Mouse (Mus musculus) heart, embryonic 16.5 days (tissue): Measurements from ENCODE around the gene Coq10a. TPM values are rescaled to one million over a fixed set of nuclear protein-coding genes. Genes with fewer than 3 reads are reported as not detected.

Experiments
- ATAC-seq: fragments of 200-750 bp; cut with Nextera tagmentation; replicated peaks from 2 replicates; pipeline ENCODE4 v1.8.0; 2017; ENCODE audit warnings: moderate number of reproducible peaks; ENCODE audit not compliant: insufficient read depth, low FRiP score; ENCODE audit errors: extremely low read depth
- H3K27ac ChIP-seq: fragments of 300-500 bp; sonication (generic); 2 replicates; pipeline ENCODE4 v1.5.1; 2014; ENCODE audit warnings: mild to moderate bottlenecking, low read length, control low read depth, moderate library complexity
- H3K27me3 ChIP-seq: fragments of 300-500 bp; sonication (generic); 2 replicates; pipeline ENCODE4 v1.6.1; 2014; ENCODE audit warnings: low read length, mixed read lengths; ENCODE audit not compliant: control insufficient read depth, insufficient read depth
- H3K36me3 ChIP-seq: fragments of 300-500 bp; sonication (generic); 2 replicates; pipeline ENCODE4 v1.6.1; 2014; ENCODE audit not compliant: control insufficient read depth, insufficient read depth
- H3K4me1 ChIP-seq: fragments of 300-500 bp; sonication (generic); 2 replicates; pipeline ENCODE4 v1.6.1; 2014; ENCODE audit warnings: low read length, mixed read lengths; ENCODE audit not compliant: control insufficient read depth, insufficient read depth
- H3K4me2 ChIP-seq: fragments of 300-500 bp; sonication (generic); 2 replicates; pipeline ENCODE4 v1.6.1; 2014; ENCODE audit warnings: low read depth, mild to moderate bottlenecking, control low read depth, low read length
- H3K4me3 ChIP-seq: fragments of 300-500 bp; sonication (generic); 2 replicates; pipeline ENCODE4 v1.5.1; 2014; ENCODE audit warnings: mild to moderate bottlenecking, control low read depth, low read length
- H3K9ac ChIP-seq: fragments of 300-500 bp; sonication (generic); 2 replicates; pipeline ENCODE4 v1.6.1; 2014; ENCODE audit warnings: low read length, control low read depth
- H3K9me3 ChIP-seq: fragments of 300-500 bp; sonication (generic); replicated peaks from 2 replicates; pipeline ENCODE4 v1.6.1; 2016; ENCODE audit warnings: low read length; ENCODE audit not compliant: control insufficient read depth
- WGBS: fragments of 180-500 bp; shearing (Covaris S2); extraction: QIAGEN DNeasy Blood & Tissue Kit; methylation state at CpG from one replicate; pipeline ENCODE4 v1.1.7; 2014; 5-methylcytosine and 5-hydroxymethylcytosine counted together
- polyA plus RNA-seq: library from polyadenylated mRNA; unstranded; fragments of >200 nt; fragmentation: Nextera tagmentation; extraction: Ambion mirVana; gene quantifications from 2 replicates; pipeline ENCODE4 v1.2.1, GENCODE M21; 2015

The Coq10a gene
- polyA plus RNA-seq, 1 experiment from 2014 or later, result 13.4 TPM

GRCm38 (mm10) chr10:128370021-128370420 is 1.2 kb upstream of the Coq10a start:
- WGBS, result 67% methylated on average over 5 of the region's 6 CpGs
- H3K27ac ChIP-seq, result no peak overlapping the region
- peaks cover 1% of the 10 kb centered on the region; the same call in 1 of the 2 replicates for H3K36me3 ChIP-seq
- no peak overlapping the region for H3K4me3 ChIP-seq
- no peak for ATAC-seq
- H3K4me1 ChIP-seq, result peaks cover 18% of the 10 kb centered on the region
- H3K4me2 ChIP-seq, result no peak overlapping the region
- no peaks in the 10 kb centered on the region for H3K27me3 ChIP-seq
- H3K9me3 ChIP-seq, result peaks cover 4% of the 10 kb centered on the region
- H3K9ac ChIP-seq, result no peak overlapping the region

GRCm38 (mm10) chr10:128369599-128369998 is 802 bp upstream of the Coq10a start:
- Histone ChIP-seq H3K9ac (peak overlapping the region; percentile 85), H3K27me3 (no peaks in the 10 kb centered on the region), H3K4me1 (peaks cover 18% of the 10 kb centered on the region), H3K27ac (peak overlapping the region; percentile 95), H3K4me3 (peak overlapping the region; percentile 85), H3K4me2 (peak overlapping the region; percentile 97), H3K36me3 (peaks cover 4% of the 10 kb centered on the region; the same call in 1 of the 2 replicates), H3K9me3 (peaks cover 4% of the 10 kb centered on the region)
- no peak for ATAC-seq
- 78% methylated on average over 6 of the region's 6 CpGs for WGBS

- WGBS, result 6% methylated on average over 9 of the region's 9 CpGs
- Histone ChIP-seq H3K27me3 (no peaks in the 10 kb centered on the region), H3K4me3 (peak overlapping the region; percentile 85), H3K9ac (peak overlapping the region; percentile 85), H3K4me1 (peaks cover 18% of the 10 kb centered on the region), H3K9me3 (peaks cover under 1% of the 10 kb centered on the region), H3K36me3 (peaks cover 5% of the 10 kb centered on the region; the same call in 1 of the 2 replicates), H3K27ac (peak overlapping the region; percentile 95), H3K4me2 (peak overlapping the region; percentile 97)
- ATAC-seq, result no peak
These were observed 384 bp upstream of the Coq10a start for GRCm38 (mm10) chr10:128369218-128369543.

GRCm38 (mm10) chr10:128367899-128368401 is 847 bp downstream of the Coq10a start:
- WGBS, result 14% methylated on average over 19 of the region's 19 CpGs
- no peak for ATAC-seq
- Histone ChIP-seq H3K36me3 (peaks cover 14% of the 10 kb centered on the region; the same call in 1 of the 2 replicates), H3K4me2 (peak overlapping the region; percentile 97), H3K4me3 (peak overlapping the region; percentile 85), H3K4me1 (peaks cover 16% of the 10 kb centered on the region), H3K9ac (peak overlapping the region; percentile 85), H3K9me3 (no peaks in the 10 kb centered on the region), H3K27me3 (no peaks in the 10 kb centered on the region), H3K27ac (peak overlapping the region; percentile 95)

GRCm38 (mm10) chr10:128362568-128362967 is 6.2 kb downstream of the Coq10a start:
- Histone ChIP-seq H3K27me3 (no peaks in the 10 kb centered on the region), H3K4me1 (peaks cover 3% of the 10 kb centered on the region), H3K36me3 (peaks cover 50% of the 10 kb centered on the region), H3K9ac (no peak overlapping the region), H3K27ac (no peak overlapping the region), H3K4me2 (no peak overlapping the region), H3K4me3 (no peak overlapping the region), H3K9me3 (no peaks in the 10 kb centered on the region)
- 53% methylated on average over 3 of the region's 3 CpGs for WGBS
- ATAC-seq, result no peak

- Histone ChIP-seq H3K27ac (0 out of 2 replicates have a peak overlapping the region, but pooled peaks have one; percentile 7), H3K27me3 (no peaks in the 10 kb centered on the region), H3K9me3 (no peaks in the 10 kb centered on the region), H3K4me2 (no peak overlapping the region), H3K4me1 (no peaks in the 10 kb centered on the region), H3K9ac (no peak overlapping the region), H3K4me3 (no peak overlapping the region), H3K36me3 (peaks cover 50% of the 10 kb centered on the region)
- ATAC-seq, result no peak
- 69% methylated on average over 6 of the region's 6 CpGs for WGBS
These were observed 7.0 kb downstream of the Coq10a start for GRCm38 (mm10) chr10:128361836-128362235.

GRCm38 (mm10) chr10:128359226-128359625 is 9.6 kb downstream of the Coq10a start:
- H3K4me2 ChIP-seq, result no peak overlapping the region
- WGBS, result 61% methylated on average over 6 of the region's 6 CpGs
- H3K36me3 ChIP-seq, result peaks cover 54% of the 10 kb centered on the region
- H3K4me1 ChIP-seq, result no peaks in the 10 kb centered on the region
- H3K27me3 ChIP-seq, result no peaks in the 10 kb centered on the region
- no peak overlapping the region for H3K9ac ChIP-seq
- no peaks in the 10 kb centered on the region for H3K9me3 ChIP-seq
- H3K27ac ChIP-seq, result no peak overlapping the region
- no peak for ATAC-seq
- H3K4me3 ChIP-seq, result no peak overlapping the region

- no peak overlapping the region for H3K9ac ChIP-seq
- no peaks in the 10 kb centered on the region for H3K27me3 ChIP-seq
- ATAC-seq, result no peak
- peaks cover 57% of the 10 kb centered on the region for H3K36me3 ChIP-seq
- H3K4me2 ChIP-seq, result no peak overlapping the region
- H3K4me3 ChIP-seq, result no peak overlapping the region
- no peaks in the 10 kb centered on the region for H3K9me3 ChIP-seq
- no peak overlapping the region for H3K27ac ChIP-seq
- 55% methylated on average over 2 of the region's 2 CpGs for WGBS
- H3K4me1 ChIP-seq, result no peaks in the 10 kb centered on the region
These were observed 10.0 kb downstream of the Coq10a start for GRCm38 (mm10) chr10:128358796-128359195.

GRCm38 (mm10) chr10:128347541-128347940 is 21.3 kb downstream of the Coq10a start:
- no peak overlapping the region for H3K27ac ChIP-seq
- no peaks in the 10 kb centered on the region for H3K9me3 ChIP-seq
- H3K36me3 ChIP-seq, result peaks cover 23% of the 10 kb centered on the region
- H3K9ac ChIP-seq, result no peak overlapping the region
- H3K4me2 ChIP-seq, result no peak overlapping the region
- H3K4me3 ChIP-seq, result no peak overlapping the region
- peaks cover 28% of the 10 kb centered on the region for H3K4me1 ChIP-seq
- H3K27me3 ChIP-seq, result no peaks in the 10 kb centered on the region
- ATAC-seq, result no peak
- 88% methylated on average over 8 of the region's 8 CpGs for WGBS
